Mouse (Mus musculus) C2C12 (cell line): ENCODE results near the gene Ago1.

ENCODE experiments used
- CTCF ChIP-seq: IDR thresholded peaks from one replicate; pipeline ENCODE4 v1.5.1; 2011; ENCODE audit not compliant: control insufficient read depth, insufficient read depth, insufficient read length
- MYOG ChIP-seq: IDR thresholded peaks from one replicate; pipeline ENCODE4 v1.6.1; 2011; ENCODE audit not compliant: control insufficient read depth, insufficient read length; ENCODE audit errors: extremely low read depth

DNA sequence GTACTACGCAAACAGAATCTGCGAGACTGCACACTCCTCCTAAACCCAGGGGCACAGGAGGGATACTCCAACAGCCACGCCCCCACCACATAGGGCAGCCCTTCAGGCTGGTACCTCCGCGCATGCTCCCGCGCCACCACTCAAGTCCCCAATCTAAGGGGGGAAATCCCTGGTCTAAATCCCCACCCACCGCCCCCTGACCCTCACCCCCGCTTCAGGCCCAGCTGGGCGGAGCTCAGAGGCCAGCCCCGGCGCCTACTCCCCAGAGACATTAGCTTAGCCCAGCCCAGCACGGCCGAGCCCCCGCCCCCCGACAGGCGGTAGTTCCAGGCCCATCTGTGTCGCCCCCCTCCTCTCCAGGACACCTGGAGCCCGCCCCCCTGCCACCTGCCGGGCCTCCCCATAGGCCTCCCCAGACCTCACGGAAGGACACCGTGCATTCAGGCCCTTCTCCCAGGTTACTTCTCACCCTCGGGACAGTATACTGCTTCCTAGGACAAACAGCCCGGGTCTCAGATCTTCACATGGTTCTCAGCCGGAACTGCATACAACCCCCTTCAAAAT lies 580 bp downstream of the Ago1 start:
- TF ChIP-seq CTCF (no peak), MYOG (no peak)
